Mouse (Mus musculus) intestine, postnatal 0 days (tissue): Measurements from ENCODE around the gene Tet2. TPM values are rescaled to one million over a fixed set of nuclear protein-coding genes. Genes with fewer than 3 reads are reported as not detected.
A peak's percentile ranks its signal among the peaks of the same experiment; 100 is the strongest.
"Not testable (repeated sequence)": the region's sequence is repeated elsewhere in the genome, so short reads cannot be mapped to it uniquely, and the experiment has no call there.

Experiments
- ATAC-seq: fragments of 200-750 bp; cut with Nextera tagmentation; 2 replicates; pipeline ENCODE4 v1.8.0; 2017; ENCODE audit warnings: mild to moderate bottlenecking, moderate TSS enrichment, moderate library complexity
- H3K27ac ChIP-seq: fragments of 300-500 bp; sonication (generic); 2 replicates; pipeline ENCODE4 v1.5.1; 2014; ENCODE audit warnings: mild to moderate bottlenecking, low read depth, low read length, moderate library complexity
- H3K27me3 ChIP-seq: fragments of 300-500 bp; sonication (generic); replicated peaks from 2 replicates; pipeline ENCODE4 v1.6.1; 2014; ENCODE audit warnings: low read length, mixed read lengths; ENCODE audit not compliant: control insufficient read depth, insufficient read depth
- H3K36me3 ChIP-seq: fragments of 300-500 bp; sonication (generic); 2 replicates; pipeline ENCODE4 v1.6.1; 2014; ENCODE audit warnings: mild to moderate bottlenecking, moderate library complexity; ENCODE audit not compliant: control insufficient read depth, insufficient read depth
- H3K4me1 ChIP-seq: fragments of 300-500 bp; sonication (generic); replicated peaks from 2 replicates; pipeline ENCODE4 v1.6.1; 2014; ENCODE audit warnings: antibody characterized with exemption, low read length, mixed read lengths; ENCODE audit not compliant: control insufficient read depth, insufficient read depth
- H3K4me2 ChIP-seq: fragments of 300-500 bp; sonication (generic); replicated peaks from 2 replicates; pipeline ENCODE4 v1.6.1; 2014; ENCODE audit warnings: low read depth, mild to moderate bottlenecking, moderate library complexity
- H3K4me3 ChIP-seq: fragments of 300-500 bp; sonication (generic); 2 replicates; pipeline ENCODE4 v1.5.1; 2014; ENCODE audit warnings: low read depth, low read length
- H3K9ac ChIP-seq: fragments of 300-500 bp; sonication (generic); 2 replicates; pipeline ENCODE4 v1.6.1; 2014; ENCODE audit warnings: mild to moderate bottlenecking, low read depth, low read length
- H3K9me3 ChIP-seq: fragments of 300-500 bp; sonication (generic); 2 replicates; pipeline ENCODE4 v1.6.1; 2016; ENCODE audit warnings: mixed run types; ENCODE audit not compliant: control insufficient read depth
- CTCF ChIP-seq: sonication (generic); IDR thresholded peaks from 2 replicates; pipeline ENCODE4 v1.5.1; 2016; ENCODE audit warnings: low read depth, mild to moderate bottlenecking, control low read depth, antibody characterized with exemption, moderate library complexity
- WGBS: fragments of 180-500 bp; shearing (Covaris S2); extraction: QIAGEN DNeasy Blood & Tissue Kit; methylation state at CpG from one replicate; pipeline ENCODE4 v1.1.7; 2014; 5-methylcytosine and 5-hydroxymethylcytosine counted together
- polyA plus RNA-seq: library from polyadenylated mRNA; unstranded; fragments of >200 nt; fragmentation: Nextera tagmentation; extraction: Ambion mirVana; gene quantifications from 2 replicates; pipeline ENCODE4 v1.2.1, GENCODE M21; 2015

Gene Tet2
- polyA plus RNA-seq, 1 experiment from 2014 or later, result 10.0 TPM

DNA sequence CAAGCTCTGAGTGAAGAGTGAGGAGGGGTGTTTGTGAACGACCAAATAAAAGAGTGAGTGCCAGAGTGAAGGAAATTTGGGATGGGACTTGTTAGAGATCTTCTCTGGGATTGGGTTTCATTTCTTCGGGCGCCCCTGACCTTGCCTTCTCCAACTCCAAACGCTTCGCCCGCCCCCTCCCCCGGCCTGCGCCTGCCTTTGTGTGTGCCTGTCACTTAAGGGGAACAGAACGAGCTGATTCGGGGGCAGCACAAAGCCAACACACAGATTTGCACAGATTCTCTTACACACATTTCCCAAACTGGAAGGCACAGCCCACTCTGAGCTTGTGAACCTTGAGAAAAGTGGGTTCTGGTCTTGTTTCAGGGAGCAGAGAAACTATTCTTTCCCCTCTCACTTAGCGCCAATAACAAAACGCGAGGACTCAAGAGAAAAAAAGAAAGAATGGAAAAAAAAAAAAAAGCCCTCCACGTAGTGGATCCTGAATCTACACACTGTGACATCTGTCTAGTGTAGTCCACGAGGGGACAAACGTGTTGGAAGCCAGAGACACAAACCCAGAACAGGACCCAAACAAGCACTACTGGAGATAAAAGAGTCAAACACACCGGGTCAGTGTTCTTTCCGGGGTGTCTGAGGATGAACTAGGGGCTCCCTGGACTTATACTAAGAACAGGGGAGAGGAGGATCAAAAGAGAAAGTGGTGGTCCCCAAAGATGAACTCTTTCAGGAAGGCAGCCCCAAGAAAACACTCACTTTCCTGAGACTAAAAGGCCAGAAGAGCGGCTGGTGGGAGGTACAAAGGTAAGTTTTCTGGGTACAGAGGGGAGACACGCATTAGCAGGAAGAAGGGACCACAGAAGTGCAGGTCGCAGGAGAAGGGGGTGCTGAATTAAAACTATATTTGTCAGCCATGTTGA lies 1.6 kb downstream of the Tet2 start:
- H3K4me2 ChIP-seq, result peak overlapping the region; percentile 96
- no peaks in the 10 kb centered on the region for H3K36me3 ChIP-seq
- H3K9ac ChIP-seq, result peak overlapping the region; percentile 90
- H3K9me3 ChIP-seq, result no peaks in the 10 kb centered on the region
- under 1% methylated on average over 21 of the region's 21 CpGs for WGBS
- ATAC-seq, result no peak
- peak overlapping the region; percentile 72 for H3K4me3 ChIP-seq
- no peaks in the 10 kb centered on the region for H3K27me3 ChIP-seq
- TF ChIP-seq CTCF, result no peak
- H3K27ac ChIP-seq, result peak overlapping the region; percentile 90
- H3K4me1 ChIP-seq, result no peaks in the 10 kb centered on the region; the same call in none of the 2 replicates

DNA sequence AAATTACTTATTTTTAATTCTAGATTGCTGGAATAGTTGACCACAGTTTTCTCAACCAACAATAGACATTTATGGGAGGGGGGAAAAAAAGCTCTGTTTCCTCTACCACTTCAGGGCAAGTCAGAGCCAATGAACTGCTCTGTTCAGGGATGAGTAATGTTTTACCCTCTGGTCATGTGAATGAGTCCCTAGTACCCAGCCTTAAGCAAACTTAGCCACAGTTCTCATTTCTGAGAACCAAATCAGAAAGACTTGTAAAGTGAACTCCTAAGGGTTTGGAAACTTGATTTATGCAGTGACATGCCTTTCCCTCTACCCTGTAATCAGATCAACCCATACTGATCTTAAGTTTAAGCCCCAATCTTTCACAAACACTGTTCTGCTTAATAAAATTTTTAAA lies 2.9 kb downstream of the Tet2 start:
- no peak for TF ChIP-seq CTCF

DNA sequence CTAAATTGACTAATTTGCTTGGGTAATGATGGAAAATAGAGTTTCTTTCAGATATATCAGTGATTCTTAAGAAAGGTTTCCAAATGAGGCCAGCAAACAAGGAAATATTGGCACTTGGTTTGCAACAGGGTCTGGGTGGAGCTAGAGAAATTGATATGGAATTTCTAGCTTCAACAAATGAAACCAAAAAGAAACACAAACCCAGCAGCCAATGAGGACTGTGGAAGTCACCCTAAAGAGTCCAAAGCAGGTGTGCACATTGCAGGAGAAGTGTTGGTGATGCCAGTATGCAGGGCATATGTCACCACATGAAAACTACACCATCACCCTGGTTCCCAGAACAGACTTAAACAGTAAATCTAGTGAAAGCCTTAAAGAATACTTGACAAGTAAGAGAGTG lies 3.9 kb downstream of the Tet2 start:
- Histone ChIP-seq H3K36me3 (no peaks in the 10 kb centered on the region), H3K9me3 (no peaks in the 10 kb centered on the region)
- ATAC-seq, result no peak

More for the DNA sequence above, 2.9 kb downstream of the Tet2 start:
- no peak overlapping the region for H3K4me3 ChIP-seq
- H3K9ac ChIP-seq, result no peak overlapping the region
- no peak for ATAC-seq
- no peaks in the 10 kb centered on the region for H3K9me3 ChIP-seq
- H3K36me3 ChIP-seq, result no peaks in the 10 kb centered on the region
- H3K4me1 ChIP-seq, result no peaks in the 10 kb centered on the region; the same call in none of the 2 replicates
- no peak overlapping the region for H3K27ac ChIP-seq
- no peaks in the 10 kb centered on the region for H3K27me3 ChIP-seq
- H3K4me2 ChIP-seq, result peak overlapping the region; percentile 96

DNA sequence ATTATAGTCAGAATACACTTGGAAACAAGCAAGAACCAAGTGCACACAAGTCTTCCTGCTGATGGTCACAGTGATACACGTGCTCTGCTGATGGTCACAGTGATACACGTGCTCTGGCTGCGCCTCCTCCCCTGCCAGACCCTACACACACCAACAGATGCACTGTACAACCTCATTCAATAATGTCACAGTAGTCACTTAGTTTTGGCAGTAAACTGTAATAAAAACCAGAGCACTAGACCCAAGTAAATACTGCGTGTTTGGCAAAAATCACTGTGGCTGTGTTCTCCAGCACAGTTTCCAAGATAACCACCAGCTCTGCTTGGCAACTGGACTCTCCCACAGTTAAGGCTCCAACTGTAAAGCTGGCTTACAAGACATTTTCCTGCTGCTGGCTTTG lies 4.9 kb downstream of the Tet2 start:
- no peak overlapping the region for H3K27ac ChIP-seq
- no peak overlapping the region for H3K9ac ChIP-seq

More for the DNA sequence above, 3.9 kb downstream of the Tet2 start:
- no peak for TF ChIP-seq CTCF
- Histone ChIP-seq H3K9ac (no peak overlapping the region), H3K27me3 (no peaks in the 10 kb centered on the region), H3K4me3 (no peak overlapping the region), H3K27ac (no peak overlapping the region), H3K4me2 (no peak overlapping the region), H3K4me1 (no peaks in the 10 kb centered on the region; the same call in none of the 2 replicates)

DNA sequence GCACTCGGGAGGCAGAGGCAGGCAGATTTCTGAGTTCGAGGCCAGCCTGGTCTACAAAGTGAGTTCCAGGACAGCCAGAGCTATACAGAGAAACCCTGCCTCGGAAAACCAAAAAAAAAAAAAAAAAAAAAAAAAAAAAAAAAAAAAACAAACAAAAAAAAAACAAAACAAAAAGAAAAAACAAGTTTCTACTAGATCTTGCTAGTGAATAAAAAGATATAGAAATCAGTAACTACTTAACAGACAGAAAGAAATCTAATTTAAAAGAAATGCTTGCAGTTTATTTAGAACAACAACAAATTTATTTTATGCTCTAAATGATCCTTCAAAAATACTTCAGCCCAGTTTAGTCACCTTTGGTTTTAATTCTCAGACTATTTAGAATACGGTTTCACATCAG lies 6.4 kb downstream of the Tet2 start:
- not testable (repeated sequence) for H3K4me1 ChIP-seq, H3K27me3 ChIP-seq, H3K36me3 ChIP-seq, H3K4me3 ChIP-seq, ATAC-seq, H3K9me3 ChIP-seq, H3K9ac ChIP-seq, H3K27ac ChIP-seq, H3K4me2 ChIP-seq
- 96% methylated on average over 3 of the region's 4 CpGs for WGBS

More for the DNA sequence above, 4.9 kb downstream of the Tet2 start:
- Histone ChIP-seq H3K4me2 (no peak overlapping the region), H3K4me1 (no peaks in the 10 kb centered on the region; the same call in none of the 2 replicates), H3K36me3 (no peaks in the 10 kb centered on the region), H3K9me3 (no peaks in the 10 kb centered on the region), H3K4me3 (no peak overlapping the region), H3K27me3 (no peaks in the 10 kb centered on the region)
- no peak for TF ChIP-seq CTCF
- no peak for ATAC-seq
- WGBS, result 62% methylated on average over 4 of the region's 4 CpGs

DNA sequence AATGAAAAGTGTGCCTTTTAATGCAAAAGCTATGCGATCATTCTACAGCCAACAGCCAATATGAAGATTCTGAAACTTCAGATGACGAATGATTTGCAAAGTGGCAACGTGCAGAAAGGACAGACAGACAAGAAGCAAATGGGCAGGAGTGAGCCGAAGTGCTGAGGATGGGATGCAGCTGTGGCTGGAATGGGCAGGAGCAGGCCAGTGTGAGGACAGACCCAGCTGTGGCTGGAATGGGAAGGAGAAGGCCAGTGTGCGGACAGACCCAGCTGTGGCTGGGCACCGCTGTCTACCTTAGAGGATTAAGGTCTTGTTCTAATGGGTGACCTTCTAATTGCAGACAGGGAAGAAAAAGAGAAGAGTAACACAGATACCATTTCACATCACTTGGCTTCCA lies 9.3 kb downstream of the Tet2 start:
- Histone ChIP-seq H3K36me3 (no peaks in the 10 kb centered on the region), H3K9ac (no peak overlapping the region), H3K27ac (no peak overlapping the region), H3K9me3 (no peaks in the 10 kb centered on the region), H3K4me1 (no peaks in the 10 kb centered on the region; the same call in 1 of the 2 replicates), H3K27me3 (no peaks in the 10 kb centered on the region), H3K4me2 (no peak overlapping the region), H3K4me3 (no peak overlapping the region)
- ATAC-seq, result no peak
- no peak for TF ChIP-seq CTCF
- WGBS, result 82% methylated on average over 6 of the region's 6 CpGs
